Mouse (Mus musculus) small intestine, adult 2 months (tissue): ENCODE data around the gene A730071L15Rik.

Source experiments
- CTCF ChIP-seq: fragments of 200-500 bp; IDR thresholded peaks from 2 replicates; pipeline ENCODE4 v1.5.1; 2012; ENCODE audit warnings: low read depth, mild to moderate bottlenecking, control low read depth, inconsistent platforms, low read length, moderate library complexity, mixed read lengths; ENCODE audit not compliant: insufficient replicate concordance, insufficient read length; ENCODE audit errors: extremely low read depth
- POLR2A ChIP-seq: fragments of 200-500 bp; IDR thresholded peaks from 2 replicates; pipeline ENCODE4 v1.6.1; 2012; ENCODE audit warnings: low read depth, mild to moderate bottlenecking, control low read depth, inconsistent platforms, low read length, moderate library complexity

DNA sequence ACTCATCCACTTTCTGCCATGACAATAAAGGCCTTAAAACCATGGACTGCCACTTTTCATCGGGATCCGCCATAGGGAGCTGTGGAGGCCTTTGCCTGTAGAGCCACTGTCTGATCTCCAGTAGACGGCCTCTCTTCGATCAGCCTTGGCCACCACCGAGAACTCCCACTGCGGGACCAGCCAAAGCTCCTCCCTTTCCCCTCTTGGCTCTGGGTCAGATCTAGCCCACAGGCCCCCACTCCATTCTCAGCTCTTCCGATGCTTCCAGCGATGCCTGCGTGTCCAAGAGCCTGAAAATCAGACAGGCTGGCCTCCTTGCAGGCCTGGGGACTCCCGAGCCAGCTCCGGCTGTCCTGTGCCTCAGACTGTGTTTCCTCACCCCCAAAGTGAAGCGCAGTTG is 33.5 kb upstream of the A730071L15Rik start:
- no peak for TF ChIP-seq CTCF
- no peak for TF ChIP-seq POLR2A
